Mouse (Mus musculus) forebrain, embryonic 15.5 days (tissue): ENCODE data around the gene Rgcc. TPM values are rescaled to one million over a fixed set of nuclear protein-coding genes. Genes with fewer than 3 reads are reported as not detected.

Source experiments
- ATAC-seq: fragments of 200-750 bp; cut with Nextera tagmentation; replicated peaks from 2 replicates; pipeline ENCODE4 v1.8.0; 2017; ENCODE audit warnings: mild to moderate bottlenecking, moderate TSS enrichment, moderate library complexity
- H3K27ac ChIP-seq: fragments of 300-500 bp; sonication (generic); replicated peaks from 2 replicates; pipeline ENCODE4 v1.5.1; 2015; ENCODE audit warnings: mild to moderate bottlenecking, inconsistent platforms
- H3K27me3 ChIP-seq: fragments of 300-500 bp; sonication (generic); 2 replicates; pipeline ENCODE4 v1.6.1; 2015; ENCODE audit warnings: inconsistent platforms
- H3K36me3 ChIP-seq: fragments of 300-500 bp; sonication (generic); 2 replicates; pipeline ENCODE4 v1.6.1; 2015; ENCODE audit warnings: mild to moderate bottlenecking, inconsistent platforms
- H3K4me1 ChIP-seq: fragments of 300-500 bp; sonication (generic); 2 replicates; pipeline ENCODE4 v1.6.1; 2015; ENCODE audit warnings: inconsistent platforms
- H3K4me2 ChIP-seq: fragments of 300-500 bp; sonication (generic); replicated peaks from 2 replicates; pipeline ENCODE4 v1.6.1; 2015; ENCODE audit warnings: mild to moderate bottlenecking, inconsistent platforms
- H3K4me3 ChIP-seq: fragments of 300-500 bp; sonication (generic); 2 replicates; pipeline ENCODE4 v1.5.1; 2015; ENCODE audit warnings: mild to moderate bottlenecking, inconsistent platforms
- H3K9ac ChIP-seq: fragments of 300-500 bp; sonication (generic); replicated peaks from 2 replicates; pipeline ENCODE4 v1.6.1; 2015; ENCODE audit warnings: mild to moderate bottlenecking, inconsistent platforms
- H3K9me3 ChIP-seq: fragments of 300-500 bp; sonication (generic); 2 replicates; pipeline ENCODE4 v1.6.1; 2016; ENCODE audit warnings: inconsistent platforms
- WGBS: fragments of 180-500 bp; shearing (Covaris S2); methylation state at CpG from one replicate; pipeline ENCODE4 v1.1.7; 2015; ENCODE audit warnings: mixed read lengths; 5-methylcytosine and 5-hydroxymethylcytosine counted together
- polyA plus RNA-seq: library from polyadenylated mRNA; unstranded; fragments of >200 nt; fragmentation: Nextera tagmentation; extraction: Ambion mirVana; gene quantifications from 2 replicates; pipeline ENCODE4 v1.2.1, GENCODE M21; 2015

Rgcc gene
- polyA plus RNA-seq, 1 experiment from 2014 or later, result 67.3 TPM

DNA sequence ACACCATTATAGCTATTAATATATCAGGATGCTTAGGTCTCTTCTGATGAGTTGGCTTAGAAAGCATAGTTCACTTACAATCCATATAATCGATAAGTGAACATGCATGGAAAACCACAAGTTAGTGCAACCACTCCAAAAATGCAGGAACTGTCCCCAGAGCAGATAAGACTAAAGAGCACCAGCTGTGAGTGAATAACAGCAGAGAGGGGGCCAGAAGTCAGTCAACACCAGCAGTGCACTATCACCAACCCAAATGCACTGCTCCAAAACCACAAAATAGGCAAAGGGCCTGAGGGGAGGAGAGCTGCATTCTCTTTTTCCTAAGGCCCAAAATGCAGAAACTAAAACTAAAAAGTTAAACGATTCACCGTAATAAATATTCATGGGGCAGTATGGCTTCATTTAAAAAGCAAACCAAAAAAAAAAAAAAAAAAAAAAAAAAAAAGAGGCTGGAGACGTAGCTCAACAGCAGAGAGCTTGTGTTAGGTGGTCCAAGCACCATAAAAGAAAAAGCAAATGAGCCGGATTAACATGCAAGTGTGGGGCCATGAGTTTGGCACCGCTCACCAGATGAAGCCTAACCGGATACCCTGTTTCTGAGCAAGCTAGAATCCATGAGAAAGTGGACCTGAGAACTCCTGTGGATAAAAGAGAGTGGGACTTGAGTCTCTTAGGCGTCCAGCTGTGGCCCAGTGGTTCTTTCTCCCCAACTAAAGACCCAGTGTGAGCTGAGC is 12.2 kb upstream of the Rgcc start:
- Histone ChIP-seq H3K27ac (peak overlapping the region; percentile 47), H3K4me3 (no peak overlapping the region), H3K9ac (no peak overlapping the region), H3K36me3 (no peaks in the 10 kb centered on the region), H3K4me2 (no peak overlapping the region), H3K9me3 (no peaks in the 10 kb centered on the region), H3K27me3 (no peaks in the 10 kb centered on the region), H3K4me1 (peaks cover 11% of the 10 kb centered on the region; the same call in 1 of the 2 replicates)
- ATAC-seq, result peak; percentile 73; the same call in 1 of the 2 replicates
- 40% methylated on average over 8 of the region's 8 CpGs for WGBS

GRCm38 (mm10) chr14:79312719-79313118 is 11.3 kb upstream of the Rgcc start:
- ATAC-seq, result no peak
- H3K4me2 ChIP-seq, result no peak overlapping the region
- no peak overlapping the region for H3K27ac ChIP-seq
- no peaks in the 10 kb centered on the region for H3K27me3 ChIP-seq
- H3K9ac ChIP-seq, result no peak overlapping the region
- no peak overlapping the region for H3K4me3 ChIP-seq
- H3K9me3 ChIP-seq, result no peaks in the 10 kb centered on the region
- 78% methylated on average over 4 of the region's 4 CpGs for WGBS
- H3K4me1 ChIP-seq, result peaks cover 13% of the 10 kb centered on the region; the same call in 1 of the 2 replicates
- no peaks in the 10 kb centered on the region for H3K36me3 ChIP-seq

GRCm38 (mm10) chr14:79311918-79312454 is 10.5 kb upstream of the Rgcc start:
- Histone ChIP-seq H3K36me3 (no peaks in the 10 kb centered on the region), H3K4me2 (no peak overlapping the region), H3K9ac (no peak overlapping the region), H3K4me1 (peaks cover 9% of the 10 kb centered on the region; the same call in 1 of the 2 replicates), H3K27ac (no peak overlapping the region), H3K9me3 (no peaks in the 10 kb centered on the region), H3K4me3 (no peak overlapping the region), H3K27me3 (no peaks in the 10 kb centered on the region)
- WGBS, result 54% methylated on average over 4 of the region's 4 CpGs
- ATAC-seq, result no peak

DNA sequence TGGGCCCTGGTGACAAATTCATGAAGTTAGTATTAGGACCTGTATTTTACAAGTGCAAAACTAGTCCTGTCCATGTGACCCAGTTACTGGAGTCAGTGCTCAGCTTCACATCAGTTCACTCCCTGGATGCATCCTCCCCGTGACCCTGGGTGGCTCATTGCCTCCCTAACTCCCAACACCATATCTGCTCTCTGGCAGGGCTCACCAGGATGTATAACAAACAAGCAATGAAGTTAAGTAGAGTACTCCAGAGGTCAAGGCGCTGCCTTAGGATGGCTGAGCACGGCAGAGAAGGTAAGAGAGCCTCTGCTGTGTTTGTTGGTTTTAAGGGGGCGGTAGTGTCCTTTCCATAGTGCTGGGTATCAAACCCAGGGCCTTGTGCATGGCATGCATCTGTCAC is 7.7 kb upstream of the Rgcc start:
- WGBS, result 72% methylated on average over 4 of the region's 4 CpGs
- Histone ChIP-seq H3K4me3 (no peak overlapping the region), H3K9me3 (no peaks in the 10 kb centered on the region), H3K27ac (no peak overlapping the region), H3K9ac (no peak overlapping the region), H3K4me1 (peaks cover 8% of the 10 kb centered on the region; the same call in 1 of the 2 replicates), H3K36me3 (no peaks in the 10 kb centered on the region), H3K27me3 (no peaks in the 10 kb centered on the region), H3K4me2 (no peak overlapping the region)
- no peak for ATAC-seq

DNA sequence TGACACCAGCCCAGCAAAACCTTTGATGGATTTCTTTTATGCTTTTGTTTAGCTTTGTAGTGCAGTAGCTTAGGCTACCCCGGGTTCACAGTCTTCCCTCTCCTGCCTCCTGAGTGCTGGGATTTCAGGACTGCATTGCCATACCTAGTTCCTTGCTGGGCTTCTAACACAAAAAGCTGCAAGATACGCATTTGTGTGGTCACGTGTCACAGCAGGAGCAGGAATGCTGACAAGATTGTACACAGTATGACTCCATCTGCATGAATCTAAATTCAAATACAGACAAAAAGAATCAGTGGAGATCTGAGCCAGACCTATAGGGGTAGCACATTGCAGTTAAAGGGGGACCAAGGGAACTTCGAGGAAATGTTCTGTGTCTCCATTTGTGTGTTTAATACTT is 6.9 kb upstream of the Rgcc start:
- 10% methylated on average over 4 of the region's 4 CpGs for WGBS
- H3K4me1 ChIP-seq, result peaks cover 5% of the 10 kb centered on the region; the same call in 1 of the 2 replicates
- H3K4me2 ChIP-seq, result no peak overlapping the region
- H3K36me3 ChIP-seq, result no peaks in the 10 kb centered on the region
- H3K4me3 ChIP-seq, result no peak overlapping the region
- H3K9ac ChIP-seq, result no peak overlapping the region
- peak; percentile 51; the same call in 1 of the 2 replicates for ATAC-seq
- no peaks in the 10 kb centered on the region for H3K9me3 ChIP-seq
- H3K27ac ChIP-seq, result no peak overlapping the region
- H3K27me3 ChIP-seq, result no peaks in the 10 kb centered on the region

- H3K4me3 ChIP-seq, result no peak overlapping the region
- H3K27ac ChIP-seq, result no peak overlapping the region
- no peak overlapping the region for H3K4me2 ChIP-seq
- WGBS, result 45% methylated on average over 5 of the region's 5 CpGs
- H3K9ac ChIP-seq, result no peak overlapping the region
- H3K36me3 ChIP-seq, result no peaks in the 10 kb centered on the region
- H3K9me3 ChIP-seq, result no peaks in the 10 kb centered on the region
- ATAC-seq, result no peak
- H3K27me3 ChIP-seq, result no peaks in the 10 kb centered on the region
- H3K4me1 ChIP-seq, result peaks cover 5% of the 10 kb centered on the region; the same call in 1 of the 2 replicates
Observed at GRCm38 (mm10) chr14:79307908-79308307, 6.5 kb upstream of the Rgcc start.

DNA sequence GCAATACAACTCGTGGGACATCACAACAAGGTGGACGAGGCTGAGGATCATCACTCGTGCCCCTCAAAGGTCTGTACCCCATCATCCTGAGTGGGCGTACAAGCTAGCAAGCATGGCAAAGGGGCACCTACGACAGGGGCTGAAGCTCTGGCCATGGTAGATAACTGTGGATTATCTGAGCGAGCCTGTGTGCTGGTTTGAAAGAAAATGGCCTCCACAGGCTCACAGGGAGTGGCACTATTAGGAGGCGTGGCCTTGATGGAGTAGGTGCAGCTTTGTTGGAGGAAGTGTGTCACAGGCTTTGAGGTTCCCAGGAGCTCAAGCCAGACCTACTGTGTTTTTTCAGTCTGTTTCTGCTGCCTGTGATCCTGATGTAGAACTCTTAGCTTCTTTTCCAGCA is 5.7 kb upstream of the Rgcc start:
- no peak overlapping the region for H3K4me3 ChIP-seq
- WGBS, result 90% methylated on average over 7 of the region's 7 CpGs
- ATAC-seq, result no peak
- H3K9ac ChIP-seq, result no peak overlapping the region
- no peak overlapping the region for H3K4me2 ChIP-seq
- H3K27me3 ChIP-seq, result no peaks in the 10 kb centered on the region
- H3K9me3 ChIP-seq, result no peaks in the 10 kb centered on the region
- H3K36me3 ChIP-seq, result no peaks in the 10 kb centered on the region
- H3K27ac ChIP-seq, result no peak overlapping the region
- H3K4me1 ChIP-seq, result peaks cover 5% of the 10 kb centered on the region; the same call in 1 of the 2 replicates

- Histone ChIP-seq H3K27me3 (no peaks in the 10 kb centered on the region), H3K9me3 (no peaks in the 10 kb centered on the region), H3K27ac (no peak overlapping the region), H3K4me1 (peaks cover 16% of the 10 kb centered on the region), H3K4me3 (no peak overlapping the region), H3K36me3 (no peaks in the 10 kb centered on the region), H3K4me2 (no peak overlapping the region), H3K9ac (no peak overlapping the region)
- WGBS, result 89% methylated on average over 6 of the region's 6 CpGs
- no peak for ATAC-seq
Observed at GRCm38 (mm10) chr14:79304873-79305464, 3.5 kb upstream of the Rgcc start.

GRCm38 (mm10) chr14:79303150-79303549 is 1.7 kb upstream of the Rgcc start:
- no peak overlapping the region for H3K9ac ChIP-seq
- no peaks in the 10 kb centered on the region for H3K9me3 ChIP-seq
- H3K4me2 ChIP-seq, result no peak overlapping the region
- WGBS, result 86% methylated on average over 2 of the region's 2 CpGs
- no peak for ATAC-seq
- H3K27me3 ChIP-seq, result no peaks in the 10 kb centered on the region
- no peak overlapping the region for H3K4me3 ChIP-seq
- H3K36me3 ChIP-seq, result no peaks in the 10 kb centered on the region
- H3K27ac ChIP-seq, result no peak overlapping the region
- peaks cover 13% of the 10 kb centered on the region for H3K4me1 ChIP-seq

DNA sequence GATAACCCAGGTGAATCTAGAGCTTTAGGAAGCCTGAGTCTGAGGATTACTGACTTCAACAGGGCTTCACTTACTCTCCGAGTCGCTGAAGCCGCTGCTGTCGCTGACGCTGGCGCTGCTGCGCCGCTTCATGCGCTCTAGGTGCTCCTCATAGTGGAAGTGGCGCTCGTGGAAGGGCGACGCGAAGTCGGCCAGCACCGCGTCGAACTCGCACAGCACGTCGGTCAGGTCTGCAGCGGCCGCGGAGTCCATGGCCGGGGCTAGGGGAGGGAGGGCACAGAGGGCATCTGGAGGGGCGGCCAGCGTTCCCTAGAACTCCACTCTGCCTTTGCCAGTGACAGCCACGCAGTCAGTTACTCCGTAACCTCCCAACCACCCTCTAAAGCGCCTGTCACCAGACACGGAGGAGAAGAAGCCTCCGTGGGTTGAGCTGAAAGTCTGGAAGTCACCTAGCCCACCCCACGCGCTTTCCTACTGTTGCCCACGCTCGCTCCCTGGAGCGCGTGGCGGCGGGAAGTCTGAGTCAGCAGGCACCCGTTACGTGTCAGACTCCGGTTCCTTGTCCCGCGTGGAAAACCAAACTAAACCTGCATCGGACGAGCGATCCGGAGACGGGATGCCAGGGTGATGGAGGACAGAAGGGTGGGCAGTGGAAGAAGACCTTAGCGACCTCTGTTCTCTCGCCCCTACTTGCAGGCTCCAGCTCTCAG is 649 bp downstream of the Rgcc start:
- Histone ChIP-seq H3K4me2 (peak overlapping the region; percentile 98), H3K27me3 (no peaks in the 10 kb centered on the region), H3K4me3 (peak overlapping the region; percentile 60), H3K36me3 (no peaks in the 10 kb centered on the region), H3K9me3 (no peaks in the 10 kb centered on the region), H3K27ac (no peak overlapping the region), H3K9ac (peak overlapping the region; percentile 69), H3K4me1 (peaks cover 22% of the 10 kb centered on the region)
- WGBS, result under 1% methylated on average over 52 of the region's 52 CpGs
- ATAC-seq, result peak; percentile 33

GRCm38 (mm10) chr14:79299796-79300195 is 1.6 kb downstream of the Rgcc start:
- Histone ChIP-seq H3K4me2 (peak overlapping the region; percentile 98), H3K36me3 (no peaks in the 10 kb centered on the region), H3K4me1 (peaks cover 25% of the 10 kb centered on the region), H3K4me3 (peak overlapping the region; percentile 60), H3K9ac (0 out of 2 replicates have a peak overlapping the region, but pooled peaks have one; percentile 20), H3K9me3 (no peaks in the 10 kb centered on the region), H3K27me3 (no peaks in the 10 kb centered on the region), H3K27ac (no peak overlapping the region)
- whole genome bisulfite sequencing, result 15% methylated on average over 6 of the region's 6 CpGs
- no peak for ATAC-seq

DNA sequence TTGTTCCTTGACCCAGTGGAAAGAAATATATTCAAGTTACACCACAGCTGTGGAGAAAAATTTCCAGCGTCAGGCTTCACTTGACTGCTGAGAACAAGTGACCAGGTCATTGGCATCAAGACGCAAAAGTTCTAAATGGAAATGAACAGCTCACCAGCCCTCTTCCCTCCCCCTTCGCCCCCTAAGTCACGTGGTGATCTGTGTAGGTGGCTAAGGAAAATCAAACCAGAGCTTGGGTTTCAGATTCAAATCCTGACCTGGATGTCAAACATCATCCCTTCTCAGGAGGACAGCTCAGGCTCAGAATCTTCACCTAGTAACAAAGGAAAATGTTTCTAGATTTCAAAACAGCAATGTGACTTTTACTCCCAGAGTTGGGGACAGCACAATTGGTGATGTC is 2.2 kb downstream of the Rgcc start:
- peaks cover 25% of the 10 kb centered on the region for H3K4me1 ChIP-seq
- H3K4me2 ChIP-seq, result peak overlapping the region; percentile 21
- no peaks in the 10 kb centered on the region for H3K36me3 ChIP-seq
- WGBS, result 45% methylated on average over 4 of the region's 4 CpGs
- H3K4me3 ChIP-seq, result peak overlapping the region; percentile 2; the same call in 1 of the 2 replicates
- no peak for ATAC-seq
- no peak overlapping the region for H3K27ac ChIP-seq
- H3K9ac ChIP-seq, result no peak overlapping the region
- H3K27me3 ChIP-seq, result no peaks in the 10 kb centered on the region
- no peaks in the 10 kb centered on the region for H3K9me3 ChIP-seq
